Mouse (Mus musculus) small intestine, adult 2 months (tissue): Measurements from ENCODE around the gene Klhdc4.

Experiments used
- CTCF ChIP-seq: fragments of 200-500 bp; IDR thresholded peaks from 2 replicates; pipeline ENCODE4 v1.5.1; 2012; ENCODE audit warnings: low read depth, mild to moderate bottlenecking, control low read depth, inconsistent platforms, low read length, moderate library complexity, mixed read lengths; ENCODE audit not compliant: insufficient replicate concordance, insufficient read length; ENCODE audit errors: extremely low read depth
- POLR2A ChIP-seq: fragments of 200-500 bp; IDR thresholded peaks from 2 replicates; pipeline ENCODE4 v1.6.1; 2012; ENCODE audit warnings: low read depth, mild to moderate bottlenecking, control low read depth, inconsistent platforms, low read length, moderate library complexity

DNA sequence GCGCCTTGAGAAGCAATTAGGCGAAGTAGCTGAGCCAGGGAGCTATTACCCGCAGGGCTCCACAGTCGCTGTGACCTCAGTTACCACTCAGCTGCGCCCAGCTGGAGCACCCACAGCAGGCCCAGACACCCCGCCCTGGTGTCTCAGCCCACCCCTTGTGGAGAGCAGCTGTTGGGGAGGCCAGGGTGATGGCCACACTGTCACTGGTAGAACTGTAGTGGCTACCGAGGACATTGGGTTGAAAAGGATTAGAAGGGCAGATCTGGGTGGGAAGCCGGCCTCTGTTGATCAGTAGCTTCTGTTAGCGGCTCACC lies 65.7 kb downstream of the Klhdc4 start:
- TF ChIP-seq CTCF (no peak), POLR2A (no peak)
